Mouse (Mus musculus): ENCODE results near the gene Srrm2. TPM values are rescaled to one million over a fixed set of nuclear protein-coding genes. Genes with fewer than 3 reads are reported as not detected.

Gene Srrm2
- total and polyA plus RNA-seq, 3 experiments, result 26.7 to 383 (median 90.4) TPM

GRCm38 (mm10) chr17:23758801-23759200 lies 31.5 kb upstream of the Srrm2 start:
- Histone ChIP-seq H3K4me2 (ENCODE audit: insufficient read depth, low read depth, poor library complexity, severe bottlenecking) (no peak overlapping the region), H3K9me3 (replicated peaks; ENCODE audit: low read length) (peaks cover 5% of the 10 kb centered on the region), H3K79me2 (replicated peaks; ENCODE audit: control insufficient read depth, extremely low read depth, insufficient read depth, poor library complexity, severe bottlenecking) (no peaks in the 10 kb centered on the region), H3K4me1 (ENCODE audit: control insufficient read depth in 1 of 2, insufficient read depth in 2 of 2) (no peaks in the 10 kb centered on the region), H3K27me3 (replicated peaks) (no peaks in the 10 kb centered on the region), H3K9ac (ENCODE audit: insufficient read depth, low read depth) (no peak overlapping the region), H3K4me3 (replicated peaks in 1 of 3; ENCODE audit: low read depth in 2 of 3, low read length in 2 of 3, poor library complexity in 1 of 3) (no peak overlapping the region), H3K36me3 (replicated peaks in 1 of 2; ENCODE audit: control insufficient read depth in 1 of 2, insufficient read depth in 1 of 2, low read length in 1 of 2) (peaks cover 40 to 72% of the 10 kb centered on the region in 2 experiments), H3K27ac (ENCODE audit: insufficient read depth, low read depth) (no peak overlapping the region)
- dilution Hi-C loops (cut with MboI; ENCODE audit: extremely low pct_ligation_motif_present, extremely low pct_unique_long_range_greater_than_20kb, low sequenced_read_pairs) (no loop called here), in situ Hi-C loops (cut with MboI; ENCODE audit: low pct_ligation_motif_present, low pct_unique_long_range_greater_than_20kb, low sequenced_read_pairs) (no loop called here)
- no peak for DNase-seq (ENCODE audit: extremely low read depth)
- TF ChIP-seq UBTF (IDR thresholded peaks at IDR 0.05; ENCODE audit: low read depth, low read length) (no peak), SMC3 (IDR thresholded peaks at IDR 0.05; ENCODE audit: low read depth, low read length) (no peak), TBP (conservative IDR thresholded peaks at IDR 0.05; ENCODE audit: low read depth, low read length) (no peak), ZKSCAN1 (IDR thresholded peaks at IDR 0.05; ENCODE audit: borderline replicate concordance, low read depth, low read length) (no peak), MXI1 (IDR thresholded peaks at IDR 0.05; ENCODE audit: low read depth, low read length) (no peak), USF2 (conservative IDR thresholded peaks at IDR 0.05; ENCODE audit: low read depth, low read length) (no peak), NELFE (IDR thresholded peaks at IDR 0.05; ENCODE audit: low read depth, low read length) (no peak), JUND (conservative IDR thresholded peaks at IDR 0.05; ENCODE audit: low read depth, low read length) (no peak), EP300 (IDR thresholded peaks at IDR 0.05; ENCODE audit: low read length) (no peak), BHLHE40 (IDR thresholded peaks at IDR 0.05; ENCODE audit: low read depth, low read length) (no peak), PAX5 (IDR thresholded peaks at IDR 0.05; ENCODE audit: low read length) (no peak), POLR2A (IDR thresholded peaks at IDR 0.05; ENCODE audit: low read depth, low read length) (no peak), MYC (IDR thresholded peaks at IDR 0.05; ENCODE audit: low read depth, low read length) (no peak), MAFK (IDR thresholded peaks at IDR 0.05; ENCODE audit: insufficient replicate concordance, low read length) (no peak), GABPA (IDR thresholded peaks at IDR 0.05; ENCODE audit: insufficient replicate concordance, low read depth, low read length) (no peak), MEF2A (IDR thresholded peaks at IDR 0.05; ENCODE audit: borderline replicate concordance, low read depth, low read length) (no peak)

GRCm38 (mm10) chr17:23760231-23760630 lies 30.1 kb upstream of the Srrm2 start:
- H3K9me3 ChIP-seq (replicated peaks; ENCODE audit: low read length), result peaks cover 5% of the 10 kb centered on the region
- DNase-seq (ENCODE audit: extremely low read depth), result no peak
- no peak for TF ChIP-seq MYC (IDR thresholded peaks at IDR 0.05; ENCODE audit: low read depth, low read length)
- TF ChIP-seq PAX5 (IDR thresholded peaks at IDR 0.05; ENCODE audit: low read length), result no peak
- no peak for TF ChIP-seq USF1 (IDR thresholded peaks at IDR 0.05; ENCODE audit: low read depth, low read length)
- no peak for TF ChIP-seq MAFK (IDR thresholded peaks at IDR 0.05; ENCODE audit: insufficient replicate concordance, low read length)
- no peak for TF ChIP-seq CTCF (conservative IDR thresholded peaks at IDR 0.05 in 1 of 2, IDR thresholded peaks at IDR 0.05 in 1 of 2; ENCODE audit: low read depth in 2 of 2, low read length in 2 of 2)
- no peak for TF ChIP-seq UBTF (IDR thresholded peaks at IDR 0.05; ENCODE audit: low read depth, low read length)
- no peak for TF ChIP-seq USF2 (conservative IDR thresholded peaks at IDR 0.05; ENCODE audit: low read depth, low read length)
- TF ChIP-seq ZC3H11A (IDR thresholded peaks at IDR 0.05; ENCODE audit: low read depth, low read length), result no peak
- no peak for TF ChIP-seq RAD21 (IDR thresholded peaks at IDR 0.05; ENCODE audit: low read depth, low read length)
- TF ChIP-seq EP300 (IDR thresholded peaks at IDR 0.05; ENCODE audit: low read length), result no peak
- no peak for TF ChIP-seq ETS1 (conservative IDR thresholded peaks at IDR 0.05; ENCODE audit: low read depth, low read length)
- in situ Hi-C loops (cut with MboI; ENCODE audit: low pct_ligation_motif_present, low pct_unique_long_range_greater_than_20kb, low sequenced_read_pairs), result no loop called here
- dilution Hi-C loops (cut with MboI; ENCODE audit: extremely low pct_ligation_motif_present, extremely low pct_unique_long_range_greater_than_20kb, low sequenced_read_pairs), result no loop called here
- H3K36me3 ChIP-seq (replicated peaks in 1 of 2; ENCODE audit: control insufficient read depth in 1 of 2, insufficient read depth in 1 of 2, low read length in 1 of 2), result peaks cover 40 to 74% of the 10 kb centered on the region in 2 experiments
- H3K4me2 ChIP-seq (ENCODE audit: insufficient read depth, low read depth, poor library complexity, severe bottlenecking), result no peak overlapping the region
- H3K4me1 ChIP-seq (ENCODE audit: control insufficient read depth in 1 of 2, insufficient read depth in 2 of 2), result no peaks in the 10 kb centered on the region
- no peak overlapping the region for H3K9ac ChIP-seq (ENCODE audit: insufficient read depth, low read depth)
- no peaks in the 10 kb centered on the region for H3K27me3 ChIP-seq (replicated peaks)
- H3K4me3 ChIP-seq (replicated peaks in 1 of 3; ENCODE audit: low read depth in 2 of 3, low read length in 2 of 3, poor library complexity in 1 of 3), result no peak overlapping the region
- no peaks in the 10 kb centered on the region for H3K79me2 ChIP-seq (replicated peaks; ENCODE audit: control insufficient read depth, extremely low read depth, insufficient read depth, poor library complexity, severe bottlenecking)
- H3K27ac ChIP-seq (ENCODE audit: insufficient read depth, low read depth), result no peak overlapping the region

Measured in CH12.LX (cell line).